Mouse (Mus musculus) neural tube, embryonic 13.5 days (tissue): Measurements from ENCODE around the gene Dyrk1b. TPM values are rescaled to one million over a fixed set of nuclear protein-coding genes. Genes with fewer than 3 reads are reported as not detected.

Experiments used
- ATAC-seq: fragments of 200-750 bp; cut with Nextera tagmentation; 2 replicates; pipeline ENCODE4 v1.8.0; 2017; ENCODE audit warnings: low read depth, mild to moderate bottlenecking, moderate TSS enrichment, moderate library complexity
- H3K27ac ChIP-seq: fragments of 300-500 bp; sonication (generic); replicated peaks from 2 replicates; pipeline ENCODE4 v1.5.1; 2015; ENCODE audit warnings: moderate library complexity, mild to moderate bottlenecking, inconsistent platforms
- H3K27me3 ChIP-seq: fragments of 300-500 bp; sonication (generic); 2 replicates; pipeline ENCODE4 v1.6.1; 2015; ENCODE audit warnings: mild to moderate bottlenecking, inconsistent platforms
- H3K36me3 ChIP-seq: fragments of 300-500 bp; sonication (generic); 2 replicates; pipeline ENCODE4 v1.6.1; 2015; ENCODE audit warnings: mild to moderate bottlenecking, inconsistent platforms
- H3K4me1 ChIP-seq: fragments of 300-500 bp; sonication (generic); replicated peaks from 2 replicates; pipeline ENCODE4 v1.6.1; 2015; ENCODE audit warnings: inconsistent platforms
- H3K4me2 ChIP-seq: fragments of 300-500 bp; sonication (generic); 2 replicates; pipeline ENCODE4 v1.6.1; 2015; ENCODE audit warnings: inconsistent platforms, mild to moderate bottlenecking, moderate library complexity
- H3K4me3 ChIP-seq: fragments of 300-500 bp; sonication (generic); 2 replicates; pipeline ENCODE4 v1.5.1; 2015; ENCODE audit warnings: mild to moderate bottlenecking, inconsistent platforms
- H3K9ac ChIP-seq: fragments of 300-500 bp; sonication (generic); 2 replicates; pipeline ENCODE4 v1.6.1; 2015; ENCODE audit warnings: moderate library complexity, mild to moderate bottlenecking, inconsistent platforms
- H3K9me3 ChIP-seq: fragments of 300-500 bp; sonication (generic); 2 replicates; pipeline ENCODE4 v1.6.1; 2016; ENCODE audit warnings: inconsistent platforms
- WGBS: fragments of 180-500 bp; shearing (Covaris S2); methylation state at CpG from one replicate; pipeline ENCODE4 v1.1.7; 2015; 5-methylcytosine and 5-hydroxymethylcytosine counted together
- polyA plus RNA-seq: library from polyadenylated mRNA; unstranded; fragments of >200 nt; fragmentation: Nextera tagmentation; extraction: Ambion mirVana; gene quantifications from 2 replicates; pipeline ENCODE4 v1.2.1, GENCODE M21; 2015

The Dyrk1b gene
- polyA plus RNA-seq, 1 experiment from 2014 or later: 16.0 TPM

GRCm38 (mm10) chr7:28169489-28170422, 9.5 kb upstream of the Dyrk1b start, which contains the start of gene Fbl:
Gene Fbl (plus strand): TSS chr7:28169710.
- H3K27ac ChIP-seq: peak within 1 kb of the TSS; percentile 86
- ATAC-seq: peak; percentile 93
- peaks cover 30% of the 10 kb centered on the region for H3K4me1 ChIP-seq
- no peaks in the 10 kb centered on the region for H3K9me3 ChIP-seq
- under 1% methylated on average over 80 of the region's 80 CpGs for WGBS
- peak within 1 kb of the TSS; percentile 80 for H3K4me3 ChIP-seq
- peaks cover 1% of the 10 kb centered on the region for H3K36me3 ChIP-seq
- H3K27me3 ChIP-seq: no peaks in the 10 kb centered on the region
- H3K9ac ChIP-seq: peak within 1 kb of the TSS; percentile 82
- H3K4me2 ChIP-seq: peak within 1 kb of the TSS; percentile 92

- Histone ChIP-seq H3K27me3 (no peaks in the 10 kb centered on the region), H3K4me1 (peaks cover 18% of the 10 kb centered on the region), H3K36me3 (peaks cover 39% of the 10 kb centered on the region), H3K9ac (no peak overlapping the region; the same call in 1 of the 2 replicates), H3K9me3 (no peaks in the 10 kb centered on the region), H3K4me2 (no peak overlapping the region), H3K4me3 (no peak overlapping the region), H3K27ac (no peak overlapping the region)
- 90% methylated on average over 4 of the region's 4 CpGs for WGBS
- ATAC-seq: no peak
These were observed 3.9 kb upstream of the Dyrk1b start for GRCm38 (mm10) chr7:28175358-28175757.

- peaks cover 20% of the 10 kb centered on the region for H3K4me1 ChIP-seq
- peak; percentile 97 for ATAC-seq
- H3K36me3 ChIP-seq: peaks cover 74% of the 10 kb centered on the region
- H3K4me2 ChIP-seq: peak overlapping the region; percentile 89
- H3K27me3 ChIP-seq: no peaks in the 10 kb centered on the region
- no peaks in the 10 kb centered on the region for H3K9me3 ChIP-seq
- H3K27ac ChIP-seq: peak overlapping the region; percentile 95
- peak overlapping the region; percentile 98 for H3K4me3 ChIP-seq
- H3K9ac ChIP-seq: peak overlapping the region; percentile 93
- WGBS: under 1% methylated on average over 48 of the region's 56 CpGs
These were observed 590 bp downstream of the Dyrk1b start for GRCm38 (mm10) chr7:28179741-28180377.

GRCm38 (mm10) chr7:28180890-28181289, 1.6 kb downstream of the Dyrk1b start:
- Histone ChIP-seq H3K4me2 (peak overlapping the region; percentile 89), H3K9me3 (no peaks in the 10 kb centered on the region), H3K4me3 (peak overlapping the region; percentile 98), H3K9ac (peak overlapping the region; percentile 93), H3K4me1 (peaks cover 20% of the 10 kb centered on the region), H3K27me3 (no peaks in the 10 kb centered on the region), H3K36me3 (peaks cover 74% of the 10 kb centered on the region), H3K27ac (no peak overlapping the region)
- no peak for ATAC-seq
- 82% methylated on average over 5 of the region's 5 CpGs for WGBS

GRCm38 (mm10) chr7:28181376-28181775, 2.1 kb downstream of the Dyrk1b start:
- Histone ChIP-seq H3K9ac (peak overlapping the region; percentile 93), H3K9me3 (no peaks in the 10 kb centered on the region), H3K4me1 (peaks cover 20% of the 10 kb centered on the region), H3K27ac (no peak overlapping the region), H3K4me3 (peak overlapping the region; percentile 98), H3K27me3 (no peaks in the 10 kb centered on the region), H3K4me2 (peak overlapping the region; percentile 89), H3K36me3 (peaks cover 74% of the 10 kb centered on the region)
- ATAC-seq: no peak
- 97% methylated on average over 12 of the region's 12 CpGs for WGBS

- no peak overlapping the region for H3K27ac ChIP-seq
- WGBS: 94% methylated on average over 22 of the region's 22 CpGs
These were observed 3.1 kb downstream of the Dyrk1b start for GRCm38 (mm10) chr7:28182320-28182719.

GRCm38 (mm10) chr7:28185884-28186283, 6.6 kb downstream of the Dyrk1b start:
- Histone ChIP-seq H3K9ac (no peak overlapping the region), H3K4me1 (peaks cover 10% of the 10 kb centered on the region), H3K4me2 (no peak overlapping the region), H3K36me3 (peaks cover 96% of the 10 kb centered on the region), H3K27ac (no peak overlapping the region), H3K9me3 (no peaks in the 10 kb centered on the region), H3K4me3 (no peak overlapping the region), H3K27me3 (no peaks in the 10 kb centered on the region)
- WGBS: 90% methylated on average over 14 of the region's 14 CpGs
- no peak for ATAC-seq

More at GRCm38 (mm10) chr7:28182320-28182719, 3.1 kb downstream of the Dyrk1b start:
- Histone ChIP-seq H3K27me3 (no peaks in the 10 kb centered on the region), H3K9me3 (no peaks in the 10 kb centered on the region), H3K36me3 (peaks cover 74% of the 10 kb centered on the region), H3K4me2 (no peak overlapping the region), H3K4me3 (no peak overlapping the region), H3K9ac (no peak overlapping the region), H3K4me1 (peaks cover 20% of the 10 kb centered on the region)
- no peak for ATAC-seq

- 94% methylated on average over 8 of the region's 8 CpGs for WGBS
- no peak for ATAC-seq
These were observed 7.4 kb downstream of the Dyrk1b start for GRCm38 (mm10) chr7:28186631-28187030.

GRCm38 (mm10) chr7:28191489-28191888, 12.2 kb downstream of the Dyrk1b start:
- no peak overlapping the region for H3K4me2 ChIP-seq
- H3K9ac ChIP-seq: no peak overlapping the region
- H3K27me3 ChIP-seq: no peaks in the 10 kb centered on the region
- peaks cover 91% of the 10 kb centered on the region for H3K36me3 ChIP-seq
- H3K27ac ChIP-seq: no peak overlapping the region
- WGBS: 96% methylated on average over 3 of the region's 3 CpGs
- no peak for ATAC-seq
- H3K9me3 ChIP-seq: no peaks in the 10 kb centered on the region
- H3K4me3 ChIP-seq: no peak overlapping the region
- H3K4me1 ChIP-seq: no peaks in the 10 kb centered on the region

More at GRCm38 (mm10) chr7:28186631-28187030, 7.4 kb downstream of the Dyrk1b start:
- H3K27ac ChIP-seq: no peak overlapping the region
- no peak overlapping the region for H3K9ac ChIP-seq
- no peak overlapping the region for H3K4me3 ChIP-seq
- H3K27me3 ChIP-seq: no peaks in the 10 kb centered on the region
- peaks cover 98% of the 10 kb centered on the region for H3K36me3 ChIP-seq
- no peaks in the 10 kb centered on the region for H3K9me3 ChIP-seq
- no peak overlapping the region for H3K4me2 ChIP-seq
- peaks cover 2% of the 10 kb centered on the region; the same call in 1 of the 2 replicates for H3K4me1 ChIP-seq

- 100% methylated on average over 1 of the region's 1 CpGs for WGBS
- Histone ChIP-seq H3K4me2 (no peak overlapping the region), H3K27ac (no peak overlapping the region), H3K9ac (no peak overlapping the region), H3K9me3 (no peaks in the 10 kb centered on the region), H3K4me1 (no peaks in the 10 kb centered on the region), H3K4me3 (no peak overlapping the region), H3K36me3 (peaks cover 90% of the 10 kb centered on the region), H3K27me3 (no peaks in the 10 kb centered on the region)
- no peak for ATAC-seq
These were observed 12.6 kb downstream of the Dyrk1b start for GRCm38 (mm10) chr7:28191903-28192302.

GRCm38 (mm10) chr7:28195414-28196098, 16.3 kb downstream of the Dyrk1b start:
- Histone ChIP-seq H3K36me3 (peaks cover 64% of the 10 kb centered on the region), H3K27me3 (no peaks in the 10 kb centered on the region), H3K4me1 (no peaks in the 10 kb centered on the region), H3K9me3 (no peaks in the 10 kb centered on the region), H3K27ac (no peak overlapping the region), H3K4me2 (no peak overlapping the region), H3K9ac (no peak overlapping the region), H3K4me3 (no peak overlapping the region)
- WGBS: 84% methylated on average over 5 of the region's 5 CpGs
- no peak for ATAC-seq

GRCm38 (mm10) chr7:28196528-28196927, 17.3 kb downstream of the Dyrk1b start:
- Histone ChIP-seq H3K9ac (no peak overlapping the region), H3K4me2 (no peak overlapping the region), H3K27ac (no peak overlapping the region), H3K9me3 (no peaks in the 10 kb centered on the region), H3K36me3 (peaks cover 54% of the 10 kb centered on the region), H3K4me3 (no peak overlapping the region), H3K4me1 (no peaks in the 10 kb centered on the region), H3K27me3 (no peaks in the 10 kb centered on the region)
- 56% methylated on average over 14 of the region's 14 CpGs for WGBS
- ATAC-seq: no peak
